Mouse (Mus musculus): Measurements from ENCODE around the gene Dpep1.
"Not testable (repeated sequence)": the region's sequence is repeated elsewhere in the genome, so short reads cannot be mapped to it uniquely, and the experiment has no call there.

Dpep1 gene

DNA sequence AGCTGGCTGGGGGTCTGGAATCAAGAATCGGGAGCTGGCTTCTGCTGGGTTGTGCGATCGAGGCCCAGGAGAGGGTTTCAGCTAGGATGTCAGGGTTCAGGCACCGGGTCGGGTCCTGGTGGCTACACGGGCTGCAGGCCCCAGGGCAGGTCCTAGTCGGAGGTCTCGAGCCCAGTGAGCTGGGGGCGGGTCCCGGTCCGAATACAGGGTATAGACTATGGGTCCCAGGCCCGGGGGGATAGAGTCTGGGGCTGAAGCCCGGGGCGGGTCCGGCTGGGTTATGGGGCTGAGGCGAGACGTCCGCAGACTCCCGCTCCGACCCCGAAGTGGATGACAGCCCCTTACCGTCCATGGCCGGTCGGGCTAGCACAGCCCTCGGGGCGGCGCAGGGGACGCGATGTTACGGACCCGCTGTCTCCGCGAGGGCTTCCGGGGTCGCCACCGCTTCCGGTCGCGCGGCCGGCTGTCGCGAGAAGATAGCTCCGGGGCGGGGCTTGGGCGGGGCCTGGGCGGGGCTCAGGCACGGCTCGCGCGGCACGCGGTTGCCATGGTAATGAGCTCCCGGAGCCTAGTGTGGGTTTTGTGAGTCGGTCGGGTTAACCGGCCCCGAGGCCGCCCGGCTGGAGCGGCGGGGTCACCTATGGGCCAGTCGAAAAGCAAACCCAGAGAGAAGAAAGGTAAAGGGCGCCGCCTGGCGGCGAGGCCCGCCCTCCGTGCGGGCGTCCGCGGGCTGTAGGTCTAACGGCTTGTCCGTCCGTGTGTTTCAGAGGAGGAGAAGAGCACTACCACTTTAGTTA lies 26.5 kb downstream of the Dpep1 start, which contains the start of the genes Chmp1a and Spata33:
TSS of gene Chmp1a (minus strand) at position 443 of the 797 bp plus-strand sequence.
TSS of gene Spata33 (plus strand) at position 512 of the 797 bp plus-strand sequence.
- DNase-seq, result peak; percentile 92 to 95

DNA sequence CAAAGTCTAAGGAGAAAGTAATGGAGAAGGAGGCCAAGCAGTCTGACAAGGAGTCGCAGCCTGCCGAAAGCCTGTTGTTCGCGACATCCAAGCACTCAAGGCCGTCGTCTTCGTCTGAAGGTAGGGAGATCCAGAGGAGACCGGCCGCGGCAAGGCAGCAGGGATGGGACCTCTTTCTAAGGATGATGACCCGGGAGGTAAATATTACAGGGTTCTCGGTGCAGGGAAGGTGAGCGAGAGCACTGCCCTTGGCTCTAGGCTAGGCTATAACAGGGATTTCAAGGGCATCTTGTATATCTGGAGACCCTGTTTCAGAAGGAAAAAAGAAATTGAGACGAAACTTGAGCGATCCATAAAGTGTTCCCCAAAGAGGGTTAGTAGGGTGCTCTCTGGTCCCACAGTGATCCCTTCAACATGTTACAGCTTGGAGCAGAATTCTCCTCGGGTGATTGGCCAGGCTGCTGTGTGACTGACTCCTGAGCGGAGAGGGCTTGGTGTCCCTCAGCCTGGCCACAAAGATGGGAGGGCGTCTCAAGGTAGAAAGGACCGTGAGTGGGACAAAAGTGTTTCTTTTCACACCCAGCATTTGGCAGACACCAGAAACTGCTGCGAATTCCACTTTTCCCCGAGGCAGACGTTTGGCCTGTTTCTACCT lies 27.2 kb downstream of the Dpep1 start:
- no peak for DNase-seq

- no peak for DNase-seq
These were observed 29.4 kb downstream of the Dpep1 start for GRCm38 (mm10) chr8:123215430-123215829.

GRCm38 (mm10) chr8:123220917-123221316 lies 34.9 kb downstream of the Dpep1 start:
- DNase-seq, result no peak

DNA sequence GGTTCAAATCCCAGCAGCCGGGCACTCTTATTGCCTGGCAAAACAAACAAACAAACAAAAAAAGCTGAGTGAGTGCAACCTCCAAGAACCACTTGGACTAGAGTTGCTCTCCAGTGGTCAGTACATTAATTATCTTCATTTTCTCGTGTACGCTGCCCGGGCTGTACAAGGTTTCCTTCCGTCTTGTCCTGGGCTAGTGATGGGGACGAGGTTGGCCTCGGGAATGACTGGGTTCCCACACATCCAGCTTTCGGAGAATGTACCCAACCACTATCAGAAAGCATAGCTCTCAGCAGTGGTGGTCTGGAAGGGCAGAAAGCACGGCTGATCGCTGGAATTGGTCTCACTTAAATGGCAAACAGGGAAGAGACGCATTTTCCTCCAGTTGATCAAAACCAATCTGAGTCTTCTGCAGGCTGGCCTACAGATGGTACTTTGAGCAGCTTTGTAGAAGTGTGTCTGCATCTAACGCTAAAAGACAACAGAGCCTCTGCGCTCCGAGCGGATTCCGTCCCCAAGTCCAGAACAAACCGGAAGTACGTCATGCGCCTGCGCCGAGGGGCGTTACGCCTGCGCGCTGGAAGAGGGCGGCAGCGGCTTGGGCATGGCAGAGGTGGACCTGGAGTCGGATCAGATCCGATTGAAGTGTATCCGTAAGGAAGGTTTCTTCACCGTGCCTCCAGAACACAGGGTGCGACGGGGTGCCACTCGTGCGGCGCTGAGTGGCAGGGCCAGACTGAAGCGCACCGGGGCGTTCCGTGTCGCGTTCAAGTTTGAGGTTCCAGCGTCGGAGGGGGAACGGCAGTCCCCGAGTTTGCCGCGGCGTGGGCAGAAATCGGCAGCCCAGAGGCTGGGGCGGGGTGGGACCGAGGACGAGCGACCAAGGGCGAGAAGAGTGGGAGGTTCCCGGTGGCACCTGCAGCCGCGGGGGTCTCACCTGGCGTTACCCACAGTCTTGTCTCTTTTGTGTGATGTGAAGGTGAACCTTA lies 38.5 kb downstream of the Dpep1 start, which contains the start of gene Cdk10:
TSS of gene Cdk10 (plus strand) at position 565 of the 989 bp plus-strand sequence.
- peak; percentile 93 to 94 for DNase-seq

DNA sequence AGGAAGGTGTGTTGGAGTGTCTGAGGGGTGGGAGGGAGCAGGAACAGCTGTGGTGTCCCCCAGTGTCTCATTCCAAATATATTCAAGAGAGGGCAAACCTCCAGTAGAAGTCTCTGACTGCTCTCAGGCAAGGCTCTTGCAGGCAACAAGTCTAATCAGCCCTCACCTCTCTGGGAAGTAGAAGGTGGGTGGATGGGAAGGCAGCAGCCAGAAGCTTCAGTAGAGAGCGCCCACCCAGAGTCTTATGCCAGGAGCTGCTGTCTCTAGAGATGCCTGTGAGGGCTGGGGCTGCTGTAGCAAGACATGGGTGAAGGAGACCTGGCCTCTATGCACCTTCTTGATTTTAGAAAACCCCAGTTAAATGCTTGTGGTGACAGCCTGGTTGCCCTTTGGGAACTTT lies 42.4 kb downstream of the Dpep1 start:
- no peak for DNase-seq

DNA sequence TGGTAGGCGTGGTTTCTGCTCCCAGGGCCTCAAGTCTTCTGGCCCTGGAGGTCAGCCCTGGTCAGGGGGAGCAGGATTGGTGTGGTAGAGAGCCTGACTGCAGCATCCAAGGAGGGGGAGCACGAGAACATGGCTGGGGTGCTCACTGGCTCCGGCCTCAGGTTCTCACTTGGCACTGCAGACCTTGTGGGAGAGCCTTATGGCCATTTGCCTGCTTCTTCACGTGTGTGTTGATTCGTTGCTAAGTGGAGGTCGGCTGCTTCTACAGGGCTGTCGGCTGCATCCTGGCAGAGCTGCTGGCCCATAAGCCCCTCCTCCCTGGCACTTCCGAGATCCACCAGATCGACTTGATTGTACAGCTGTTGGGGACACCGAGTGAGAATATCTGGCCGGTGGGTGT lies 44.3 kb downstream of the Dpep1 start:
- DNase-seq, result not testable (repeated sequence)

- DNase-seq, result peak in 1 of 2 experiments; percentile 31
These were observed 45.7 kb downstream of the Dpep1 start for GRCm38 (mm10) chr8:123231742-123232141.

DNA sequence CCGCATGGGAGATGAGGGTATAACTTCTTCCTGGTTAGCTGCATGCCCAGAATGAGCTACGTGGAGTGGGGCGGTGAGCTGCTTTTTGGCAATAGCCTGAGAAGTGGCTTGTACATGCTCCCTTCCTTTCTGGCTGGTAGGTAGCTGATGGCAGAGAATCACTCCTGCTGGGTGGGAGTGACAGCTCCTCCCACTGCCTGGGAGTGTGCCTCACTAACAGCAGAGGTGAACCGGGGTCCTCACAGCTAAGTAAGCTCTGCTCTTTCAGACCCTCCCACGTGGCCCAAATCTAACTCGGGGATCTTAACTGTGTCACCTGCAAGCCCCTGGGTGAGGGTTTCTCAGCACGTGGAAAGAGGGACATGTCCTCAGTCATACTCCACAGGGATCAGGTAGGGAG lies 46.5 kb downstream of the Dpep1 start:
- DNase-seq, result no peak

DNA sequence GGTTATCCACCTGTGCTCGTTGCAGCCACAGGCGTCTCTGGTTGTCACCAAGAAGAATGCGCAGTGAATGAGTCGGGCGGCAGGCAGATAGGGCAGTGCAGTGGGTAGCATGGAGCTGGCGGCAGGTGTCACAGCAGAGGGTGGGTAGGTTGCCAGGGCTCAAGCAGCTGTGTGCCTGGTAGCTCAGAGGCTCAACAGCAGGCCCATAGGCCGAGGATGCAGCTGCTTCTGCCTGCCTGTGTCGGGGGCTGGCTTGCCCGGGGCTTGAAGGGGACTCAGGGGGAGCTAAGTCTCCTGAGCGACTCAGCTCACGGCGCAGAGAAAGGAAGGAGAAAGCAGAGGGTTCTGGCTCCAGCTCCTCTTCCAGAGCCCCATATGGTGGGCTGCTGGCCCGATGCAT lies 47.3 kb downstream of the Dpep1 start:
- DNase-seq, result peak in 1 of 2 experiments; percentile 24

GRCm38 (mm10) chr8:123233760-123234159 lies 47.7 kb downstream of the Dpep1 start:
- peak in 1 of 2 experiments; percentile 22 for DNase-seq

GRCm38 (mm10) chr8:123234918-123235519 lies 49.0 kb downstream of the Dpep1 start:
- peak in 1 of 2 experiments; percentile 19 for DNase-seq

DNA sequence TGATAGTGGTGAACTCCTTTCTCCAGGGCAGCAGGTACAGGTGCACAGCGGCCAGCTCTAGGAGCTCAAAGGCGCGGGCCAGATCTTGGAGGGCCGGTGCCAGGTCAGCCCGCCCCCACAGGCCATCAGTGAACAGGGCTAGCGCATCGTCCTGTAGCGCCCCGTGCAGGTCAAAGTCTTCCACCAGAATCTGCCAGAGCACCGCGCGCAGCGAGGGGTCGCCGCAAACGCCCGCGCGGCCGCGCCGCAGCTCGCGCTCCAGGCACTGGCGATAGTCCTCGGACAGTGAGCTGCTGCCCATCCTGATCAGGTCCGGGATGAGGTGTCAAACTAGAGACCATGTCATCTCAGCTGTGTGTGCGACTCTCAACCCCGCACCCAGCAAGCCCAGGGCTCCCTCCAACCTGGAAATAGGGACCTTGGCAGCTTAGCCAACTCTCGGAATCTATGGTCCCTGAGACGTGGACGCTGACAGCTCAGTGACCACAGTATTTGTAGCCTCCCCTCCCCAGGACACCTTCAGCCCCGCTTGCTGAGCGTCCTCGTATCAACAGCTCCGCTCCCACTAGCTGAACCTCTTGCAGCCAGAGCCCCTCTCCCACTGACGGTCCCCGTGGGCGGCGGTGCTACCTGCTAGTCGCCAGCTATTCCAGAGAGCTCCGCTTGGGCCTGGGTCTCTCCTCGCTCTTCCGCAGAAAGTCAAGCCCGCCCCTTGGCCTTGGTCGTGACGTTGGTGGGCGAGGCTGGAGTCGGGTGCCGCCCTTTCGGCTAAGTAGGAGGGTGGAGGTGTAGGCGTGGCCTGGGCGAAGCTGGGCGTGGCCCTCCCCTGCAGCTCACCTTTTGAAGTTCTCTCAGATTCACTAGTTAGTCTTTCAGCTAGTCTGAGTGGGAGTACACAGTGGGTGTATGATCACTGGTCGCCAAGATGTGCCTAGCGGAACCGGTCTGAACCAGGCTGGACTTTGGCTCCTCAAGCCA lies 49.8 kb downstream of the Dpep1 start, which contains the start of gene Spata2l:
TSS of gene Spata2l (minus strand) at position 714 of the 978 bp plus-strand sequence.
- peak; percentile 90 to 91 for DNase-seq

GRCm38 (mm10) chr8:123239398-123239797 lies 53.4 kb downstream of the Dpep1 start:
- no peak for DNase-seq

- DNase-seq, result no peak
These were observed 56.3 kb downstream of the Dpep1 start for GRCm38 (mm10) chr8:123242107-123242923.

GRCm38 (mm10) chr8:123243053-123243452 lies 57.0 kb downstream of the Dpep1 start:
- DNase-seq, result no peak

DNA sequence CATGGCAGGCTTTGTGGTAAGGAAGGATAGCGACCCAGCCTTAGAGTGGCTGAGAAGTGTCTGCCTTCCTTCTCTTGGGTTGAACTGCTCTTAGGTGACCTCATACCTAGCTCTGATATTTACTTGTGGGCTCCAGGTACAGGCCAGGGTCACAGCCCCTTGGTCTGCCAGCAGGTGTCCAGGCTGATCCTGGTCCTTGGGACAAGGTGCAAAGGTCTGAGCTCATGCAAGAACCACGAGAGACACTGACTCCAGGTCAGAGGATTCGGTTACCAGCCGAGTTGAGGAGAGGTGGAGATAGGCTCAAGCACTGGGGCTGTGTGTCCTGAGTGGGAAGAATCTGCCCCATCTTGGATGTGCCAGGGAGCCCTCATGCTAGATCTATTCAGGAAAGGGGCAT lies 58.3 kb downstream of the Dpep1 start:
- no peak for DNase-seq

DNA sequence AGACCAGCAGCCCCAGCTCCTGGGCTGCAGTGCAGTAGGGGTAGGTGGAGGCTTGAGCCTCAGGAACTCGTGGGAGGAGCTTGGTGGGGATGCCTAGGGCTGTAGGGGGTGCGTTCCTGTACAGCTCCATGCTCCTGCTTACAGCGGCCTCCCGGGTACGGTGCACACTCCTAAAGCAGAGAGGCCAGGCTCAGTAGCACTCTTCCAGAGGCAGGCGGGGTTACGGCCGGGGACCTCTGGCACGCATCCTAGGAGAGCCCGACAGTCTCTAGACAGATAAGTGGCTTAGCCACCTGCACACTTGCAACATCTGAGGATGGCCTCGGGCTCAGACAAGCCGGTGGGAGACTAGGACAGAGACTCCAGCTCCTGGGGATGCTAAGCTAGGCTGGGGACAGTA lies 59.5 kb downstream of the Dpep1 start:
- DNase-seq, result peak in 1 of 2 experiments; percentile 19

DNA sequence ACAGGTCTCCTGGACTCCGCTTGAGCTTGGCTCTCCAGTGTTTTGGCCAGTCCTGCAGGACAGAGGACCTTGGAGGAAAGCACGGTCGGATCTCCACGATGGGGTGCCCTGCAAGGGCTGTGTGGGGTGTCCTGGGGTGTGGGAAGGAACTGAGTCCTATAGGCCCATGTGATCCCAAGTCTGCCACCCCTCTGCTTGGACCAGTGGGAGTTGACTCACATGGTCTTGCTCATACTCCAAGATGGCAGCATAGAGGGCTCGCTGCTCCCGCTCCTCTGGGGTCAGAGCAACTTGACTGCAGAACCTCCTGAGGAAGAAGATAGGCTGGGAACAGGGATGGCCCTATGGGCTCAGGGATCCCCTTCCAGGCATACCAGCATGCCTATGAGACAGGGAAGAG lies 61.7 kb downstream of the Dpep1 start:
- no peak for DNase-seq

DNA sequence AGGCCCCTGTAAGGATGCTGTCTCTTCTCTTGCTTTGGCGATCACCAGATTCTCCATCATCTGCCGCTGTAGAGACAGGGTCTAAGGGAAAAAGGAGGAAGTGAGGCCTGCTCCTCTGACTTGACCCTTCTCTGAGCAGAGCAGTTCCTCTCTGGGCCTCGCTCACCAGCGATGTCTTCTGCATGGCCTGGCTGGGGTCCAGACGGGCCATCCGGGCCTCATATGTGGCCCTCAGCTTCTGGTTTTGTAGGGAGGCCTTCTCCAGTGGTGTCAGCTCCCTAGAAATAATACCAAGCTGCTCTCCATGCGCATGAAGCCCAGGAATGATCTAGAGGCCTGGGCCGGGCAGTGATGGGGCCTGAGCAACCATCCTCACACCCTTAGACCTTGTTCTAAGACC lies 62.6 kb downstream of the Dpep1 start:
- no peak for DNase-seq
